Mouse (Mus musculus) lung, postnatal 0 days (tissue): Measurements from ENCODE around the gene Cyp2t4.

Source experiments
- CTCF ChIP-seq: IDR thresholded peaks from 2 replicates; pipeline ENCODE4 v1.5.1; 2016; ENCODE audit warnings: antibody characterized with exemption, mild to moderate bottlenecking
- EP300 ChIP-seq: IDR thresholded peaks from 2 replicates; pipeline ENCODE4 v1.6.1; 2016; ENCODE audit warnings: antibody characterized with exemption, mild to moderate bottlenecking, control low read depth

DNA sequence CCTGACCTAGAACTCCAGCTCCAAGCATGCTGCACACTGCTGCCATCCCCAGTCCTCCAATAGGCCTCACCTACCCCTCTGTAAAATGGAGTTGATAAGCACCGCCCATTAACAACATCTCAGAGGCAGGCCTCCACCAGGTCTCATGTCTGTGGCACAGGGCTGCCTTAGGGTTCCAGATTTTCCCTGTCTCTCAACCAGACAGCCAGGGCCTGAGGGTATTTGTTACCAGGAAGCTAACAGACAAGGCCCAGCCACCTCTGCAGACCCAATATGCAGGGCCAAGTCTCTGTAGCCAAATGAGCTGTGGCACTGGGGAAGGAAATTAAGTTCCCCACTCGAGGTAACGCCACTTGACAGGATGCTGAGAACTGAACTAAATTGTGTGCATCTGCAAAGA lies 7.4 kb downstream of the Cyp2t4 start:
- no peak for TF ChIP-seq CTCF
- TF ChIP-seq EP300, result no peak
